Mouse (Mus musculus): ENCODE results near the gene Nsun6. TPM values are rescaled to one million over a fixed set of nuclear protein-coding genes. Genes with fewer than 3 reads are reported as not detected.

The Nsun6 gene
- 3.7 TPM for polyA plus RNA-seq (2014; fragmentation: Illumina TruSeq; extraction: RNeasy Lipid Tissue Mini Kit (QIAGEN cat#74804); ENCODE audit: insufficient read depth, low read depth, low replicate concordance)

DNA sequence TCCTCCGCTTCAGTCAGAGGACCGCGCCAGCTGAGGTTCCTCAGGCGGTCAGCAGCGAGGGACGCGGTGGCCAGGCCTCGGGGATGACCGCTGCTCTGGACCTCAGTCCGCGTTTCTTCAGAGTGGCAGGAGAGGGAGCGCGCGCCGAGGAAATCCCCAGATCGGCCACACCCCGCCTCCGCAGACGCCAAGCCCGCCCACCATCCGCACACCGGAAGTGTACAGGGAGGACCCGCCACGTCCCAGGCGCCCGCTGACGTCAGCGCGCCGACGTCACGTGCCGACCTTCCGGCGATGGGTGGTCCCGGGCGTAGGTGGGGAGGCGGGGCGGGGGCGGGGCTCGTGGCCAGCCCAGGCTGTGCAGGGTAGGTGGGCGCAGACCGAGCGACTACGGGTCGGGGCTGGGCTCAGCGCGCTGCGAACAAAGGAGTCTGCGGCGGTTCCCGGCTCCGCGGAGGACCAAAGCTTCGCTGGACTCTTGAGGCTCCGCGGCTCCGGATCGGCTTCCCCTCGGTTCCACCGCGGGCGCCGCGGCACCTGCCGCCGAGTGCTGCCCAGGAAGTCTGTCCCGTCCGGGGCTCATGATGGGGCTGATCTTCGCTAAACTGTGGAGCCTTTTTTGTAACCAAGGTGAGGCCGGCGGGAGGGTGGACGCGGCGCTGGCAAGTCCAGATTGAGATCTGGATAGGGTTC is at the start of gene Nsun6:
TSS of gene Nsun6 (minus strand) at position 125 of the 693 bp plus-strand sequence.

DNA sequence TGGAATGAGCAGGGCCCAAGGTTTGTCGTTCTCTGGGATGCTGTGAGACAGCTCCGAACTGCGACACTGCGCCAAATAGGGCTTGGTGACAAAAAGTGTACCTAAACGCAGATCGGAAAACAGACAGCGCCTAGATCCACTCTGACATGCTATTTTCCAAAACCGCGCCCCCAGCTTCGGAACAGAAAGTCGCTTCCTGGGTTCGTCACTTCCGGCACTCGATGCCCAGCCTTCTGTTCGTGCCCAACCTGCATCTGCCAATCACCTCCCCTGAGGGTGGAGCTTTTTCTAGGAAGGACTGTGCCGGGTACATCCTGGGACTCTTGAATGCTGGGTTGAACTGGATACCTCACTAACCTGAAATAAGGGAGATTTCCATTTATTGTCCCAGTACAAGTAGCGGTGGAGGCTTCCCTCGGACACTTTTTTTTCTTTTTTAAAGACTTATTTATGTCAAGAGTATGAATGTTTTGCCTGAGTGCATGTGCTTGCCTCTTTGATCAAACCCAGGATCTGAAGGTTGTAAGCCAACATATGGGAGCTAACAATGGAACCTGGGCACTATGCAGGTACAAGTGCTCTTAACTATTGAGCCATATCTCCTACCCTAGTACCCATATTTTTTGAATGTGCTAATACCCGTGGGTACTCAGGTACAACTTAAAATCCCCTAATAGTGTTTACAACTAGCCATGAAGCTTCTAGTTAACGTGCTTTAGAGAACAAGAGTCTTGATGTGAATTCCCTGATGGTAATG is 5.6 kb downstream of the Nsun6 start, which contains the start of gene Arl5b:
TSS of gene Arl5b (plus strand) at position 279 of the 757 bp plus-strand sequence.

Other genes starting within 250 kb of the Nsun6 start
- gene Arl5b, start 5.7 kb downstream of the Nsun6 start, polyA plus RNA-seq (2014; fragmentation: Illumina TruSeq; extraction: RNeasy Lipid Tissue Mini Kit (QIAGEN cat#74804); ENCODE audit: insufficient read depth, low read depth, low replicate concordance), result 15.5 TPM

All from lung, adult 10 weeks (tissue).